Mouse (Mus musculus): Measurements from ENCODE around the gene Pdp2.
A peak's percentile ranks its signal among the peaks of the same experiment; 100 is the strongest.
"Not testable (repeated sequence)": the region's sequence is repeated elsewhere in the genome, so short reads cannot be mapped to it uniquely, and the experiment has no call there.

Pdp2 gene

GRCm38 (mm10) chr8:104591133-104591834 is at the start of gene Pdp2:
TSS of gene Pdp2 (plus strand) at chr8:104591451.
- peak; percentile 91 for DNase-seq (ENCODE audit: low read depth)

GRCm38 (mm10) chr8:104541515-104541880 is 49.8 kb upstream of the Pdp2 start:
- no peak for DNase-seq (ENCODE audit: low read depth)

DNA sequence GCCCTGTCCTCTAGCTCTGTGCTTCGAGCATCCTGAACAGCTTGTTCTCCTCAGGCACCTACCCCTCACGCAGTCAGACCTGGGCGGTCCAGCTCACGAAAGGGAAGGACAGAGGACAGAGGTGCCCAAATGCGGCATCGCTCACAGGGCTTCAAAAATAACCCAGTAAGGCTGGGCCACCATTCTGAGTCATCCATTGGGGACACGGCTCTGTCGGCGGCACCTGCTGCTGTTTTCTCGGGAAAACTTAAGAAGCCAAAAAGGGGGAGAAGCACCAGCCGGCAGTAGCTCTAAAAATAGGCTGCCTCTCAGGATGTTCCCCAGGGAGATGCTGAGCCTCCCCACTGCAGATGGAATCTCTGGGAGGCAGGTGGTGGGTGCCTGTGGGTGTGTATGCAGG is 49.1 kb upstream of the Pdp2 start:
- no peak for DNase-seq (ENCODE audit: low read depth)

- DNase-seq (ENCODE audit: low read depth): no peak
Observed at GRCm38 (mm10) chr8:104543440-104544045, 47.7 kb upstream of the Pdp2 start.

DNA sequence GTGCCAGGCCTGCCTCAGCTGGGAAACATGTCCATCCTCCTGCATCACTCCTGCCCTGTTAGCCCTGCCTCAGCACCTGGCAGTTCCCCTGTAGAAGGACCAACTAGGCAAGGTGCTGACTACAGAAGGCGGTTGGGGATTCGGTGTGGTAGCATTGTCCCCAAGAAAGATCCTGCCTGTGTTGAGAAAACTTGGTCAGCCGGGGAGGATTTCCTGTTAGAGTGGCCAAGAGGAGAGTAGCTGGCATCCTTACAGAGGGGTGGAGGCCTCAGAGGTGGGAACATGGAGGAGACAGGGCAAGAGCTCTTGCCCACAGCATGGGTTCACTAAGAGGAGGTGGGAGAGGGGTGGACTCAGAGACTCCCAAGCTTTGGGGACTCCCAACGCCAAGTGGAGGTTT is 36.1 kb upstream of the Pdp2 start:
- DNase-seq (ENCODE audit: low read depth): no peak

DNA sequence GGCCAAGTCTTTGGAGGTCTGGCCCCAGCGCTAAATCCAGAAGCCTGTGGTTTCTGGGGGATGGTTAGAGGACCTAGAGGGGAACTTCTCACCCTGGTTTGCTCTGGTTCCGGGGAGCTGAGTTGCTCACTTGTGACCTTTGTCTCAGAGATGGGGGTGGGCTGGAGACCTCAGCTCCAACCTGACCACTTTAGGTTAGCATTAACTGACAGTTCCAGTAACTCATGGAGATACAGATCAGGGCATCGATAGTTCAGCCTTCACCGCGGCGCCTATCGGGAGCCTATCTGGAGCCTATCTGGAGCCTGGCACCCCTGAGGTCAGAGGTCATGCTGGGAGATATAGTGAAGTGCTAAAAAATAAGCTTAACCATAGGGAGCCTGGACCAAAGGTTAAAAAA is 34.0 kb upstream of the Pdp2 start:
- no peak for DNase-seq (ENCODE audit: low read depth)

DNA sequence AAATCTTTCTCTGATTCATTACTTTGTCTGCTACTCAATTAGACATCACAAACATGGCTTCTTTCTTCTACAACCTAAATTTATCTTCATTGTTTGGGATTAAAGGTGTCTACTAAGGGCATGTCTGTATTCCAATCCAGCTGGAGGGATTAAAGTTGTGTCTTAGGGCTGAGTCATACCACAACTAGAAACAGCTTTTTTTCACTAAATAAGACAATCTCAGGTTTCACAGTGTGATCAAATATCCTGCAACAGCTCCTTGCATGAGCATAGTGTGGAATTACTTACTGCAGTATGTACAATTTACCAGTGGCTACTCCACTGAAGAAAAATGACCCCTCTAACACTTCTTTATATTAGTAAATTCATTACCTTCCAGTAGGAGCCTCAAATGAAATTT is 30.5 kb upstream of the Pdp2 start:
- no peak for DNase-seq (ENCODE audit: low read depth)

GRCm38 (mm10) chr8:104564633-104565456 is 26.4 kb upstream of the Pdp2 start:
- peak; percentile 88 for DNase-seq (ENCODE audit: low read depth)

DNA sequence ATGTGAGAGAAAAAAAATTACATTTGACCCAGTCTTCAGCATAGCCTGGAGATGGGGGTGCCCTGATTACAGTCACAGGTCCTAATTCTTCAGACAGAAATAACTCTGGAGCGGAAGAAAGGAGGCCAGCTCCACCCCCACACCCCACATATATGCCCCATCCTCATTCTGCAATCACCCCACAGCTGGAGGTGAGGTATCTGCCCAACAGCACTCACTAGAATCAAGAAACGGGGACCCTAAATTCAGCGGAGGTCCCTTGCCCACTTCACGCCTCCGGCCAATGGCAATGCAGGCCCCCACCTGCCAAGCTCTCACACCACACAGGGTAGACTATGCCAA is 25.8 kb upstream of the Pdp2 start:
- DNase-seq (ENCODE audit: low read depth): no peak

GRCm38 (mm10) chr8:104569559-104569958 is 21.7 kb upstream of the Pdp2 start:
- DNase-seq (ENCODE audit: low read depth): no peak

GRCm38 (mm10) chr8:104570436-104571343 is 20.6 kb upstream of the Pdp2 start:
- DNase-seq (ENCODE audit: low read depth): peak; percentile 89

- DNase-seq (ENCODE audit: low read depth): no peak
Observed at GRCm38 (mm10) chr8:104576820-104577219, 14.4 kb upstream of the Pdp2 start.

DNA sequence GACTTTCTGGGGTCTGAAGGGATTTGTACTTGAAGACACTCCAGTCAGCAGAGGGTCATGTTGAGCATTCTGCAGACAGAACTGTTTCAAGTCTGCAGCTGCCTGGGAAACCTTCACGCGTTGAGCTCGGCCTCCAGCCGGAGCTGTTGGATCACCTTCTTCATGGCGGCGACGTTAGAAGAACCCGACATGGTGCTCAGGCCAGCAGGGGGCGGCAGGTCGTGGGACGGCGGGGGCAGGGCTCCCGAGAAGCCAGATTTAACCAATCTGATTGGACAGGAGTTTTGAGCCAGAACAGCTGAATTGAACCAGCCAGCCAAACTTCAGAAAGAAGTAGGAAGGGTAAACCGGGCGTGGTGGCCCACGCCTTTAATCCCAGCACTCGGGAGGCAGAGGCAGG is 13.6 kb upstream of the Pdp2 start:
- DNase-seq (ENCODE audit: low read depth): not testable (repeated sequence)

- DNase-seq (ENCODE audit: low read depth): no peak
Observed at GRCm38 (mm10) chr8:104584522-104584921, 6.7 kb upstream of the Pdp2 start.

DNA sequence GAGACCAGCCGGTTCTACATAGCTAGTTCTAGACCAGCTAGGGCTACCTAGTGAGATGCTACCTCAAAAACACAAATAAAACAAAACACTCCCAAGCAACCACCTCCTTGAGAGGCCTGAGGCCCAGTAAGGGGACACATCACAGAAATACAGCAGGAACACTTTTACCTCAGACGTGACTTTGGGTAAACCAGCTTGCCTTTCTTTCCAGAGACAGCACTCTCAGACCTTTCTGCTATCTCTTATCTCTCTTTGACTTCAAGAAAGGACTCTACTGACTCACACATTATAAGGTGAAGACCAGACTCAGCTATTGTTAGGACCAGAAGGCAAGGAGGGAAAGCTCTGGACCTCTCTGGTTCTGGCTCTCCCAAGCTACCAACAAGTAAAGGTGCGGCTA is 967 bp upstream of the Pdp2 start:
- DNase-seq (ENCODE audit: low read depth): no peak

- DNase-seq (ENCODE audit: low read depth): no peak
Observed at GRCm38 (mm10) chr8:104591856-104592255, 605 bp downstream of the Pdp2 start.

GRCm38 (mm10) chr8:104592566-104592965 is 1.3 kb downstream of the Pdp2 start:
- no peak for DNase-seq (ENCODE audit: low read depth)

DNA sequence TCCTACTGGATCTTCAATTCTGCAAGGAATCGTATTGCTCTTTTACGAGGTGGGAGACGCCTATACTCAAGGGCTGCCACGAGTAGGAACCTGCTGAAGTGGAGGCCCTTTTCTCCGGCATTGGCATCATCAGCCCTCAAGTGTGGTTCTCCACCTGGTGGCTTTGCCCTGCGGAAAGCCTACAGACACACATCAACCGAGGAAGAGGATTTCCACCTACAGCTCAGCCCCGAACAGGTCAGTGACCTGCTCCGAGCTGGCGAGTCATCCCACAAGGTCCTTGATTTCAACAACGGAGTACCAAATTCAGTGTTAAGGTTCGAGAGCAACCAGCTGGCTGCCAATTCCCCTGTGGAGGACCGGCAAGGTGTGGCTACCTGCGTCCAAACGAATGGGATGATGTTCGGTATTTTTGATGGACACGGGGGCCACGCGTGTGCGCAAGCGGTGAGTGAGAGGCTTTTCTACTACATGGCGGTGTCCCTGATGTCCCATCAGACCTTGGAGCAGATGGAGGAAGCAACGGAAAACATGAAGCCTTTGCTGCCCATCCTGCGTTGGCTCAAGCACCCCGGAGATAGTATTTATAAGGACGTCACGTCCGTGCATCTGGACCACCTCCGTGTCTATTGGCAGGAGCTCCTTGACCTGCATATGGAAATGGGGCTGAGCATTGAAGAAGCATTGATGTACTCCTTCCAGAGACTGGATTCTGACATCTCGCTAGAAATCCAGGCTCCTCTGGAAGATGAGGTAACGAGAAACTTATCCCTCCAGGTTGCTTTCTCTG is 2.5 kb downstream of the Pdp2 start:
- no peak for DNase-seq (ENCODE audit: low read depth)

- no peak for DNase-seq (ENCODE audit: low read depth)
Observed at GRCm38 (mm10) chr8:104594611-104595362, 3.5 kb downstream of the Pdp2 start.

- DNase-seq (ENCODE audit: low read depth): no peak
Observed at GRCm38 (mm10) chr8:104595773-104596536, 4.7 kb downstream of the Pdp2 start.

Measured in c-Kit-positive CD71-negative TER-119-negative erythroid progenitor cells, embryonic 14.5 days (primary cell).